Mouse (Mus musculus): ENCODE data around the gene Zfp92.
A peak's percentile ranks its signal among the peaks of the same experiment; 100 is the strongest.

Gene Zfp92

GRCm38 (mm10) chrX:73474340-73475165, 63.7 kb downstream of the Zfp92 start:
- no peak for DNase-seq (ENCODE audit: low read depth, low spot score)

- DNase-seq (ENCODE audit: low read depth, low spot score): no peak
Measured at GRCm38 (mm10) chrX:73475658-73476256, 64.9 kb downstream of the Zfp92 start.

- peak; percentile 89 for DNase-seq (ENCODE audit: low read depth, low spot score)
Measured at GRCm38 (mm10) chrX:73476621-73477020, 65.7 kb downstream of the Zfp92 start.

GRCm38 (mm10) chrX:73477500-73477899, 66.6 kb downstream of the Zfp92 start:
- DNase-seq (ENCODE audit: low read depth, low spot score): no peak

Measured in 3T3-L1 (cell line).